Mouse (Mus musculus): ENCODE measurements around the gene Gm21970. TPM values are rescaled to one million over a fixed set of nuclear protein-coding genes. Genes with fewer than 3 reads are reported as not detected.
A peak's percentile ranks its signal among the peaks of the same experiment; 100 is the strongest.

Gene Gm21970
- polyA plus RNA-seq, 1 experiment from 2014 or later: not detected

GRCm38 (mm10) chr16:91461066-91461638 lies 69.6 kb downstream of the Gm21970 start:
- Histone ChIP-seq H3K36me3 (ENCODE audit: control insufficient read depth, insufficient read depth, low read length) (no peaks in the 10 kb centered on the region), H3K4me1 (ENCODE audit: control insufficient read depth, insufficient read depth, low read length) (peaks cover 9% of the 10 kb centered on the region), H3K9me3 (ENCODE audit: control insufficient read depth, low read length) (no peaks in the 10 kb centered on the region), H3K4me3 (ENCODE audit: low read depth, low read length) (no peak overlapping the region), H3K9ac (replicated peaks; ENCODE audit: low read depth, low read length) (no peak overlapping the region), H3K4me2 (ENCODE audit: low read depth, low read length) (no peak overlapping the region), H3K27me3 (ENCODE audit: control insufficient read depth, insufficient read depth, low read length) (no peaks in the 10 kb centered on the region), H3K27ac (ENCODE audit: low read depth, low read length) (no peak overlapping the region)
- 58% methylated on average over 11 of the region's 11 CpGs for WGBS
- ATAC-seq (ENCODE audit: low read depth): no peak

- Histone ChIP-seq H3K27me3 (ENCODE audit: control insufficient read depth, insufficient read depth, low read length) (no peaks in the 10 kb centered on the region), H3K9me3 (ENCODE audit: control insufficient read depth, low read length) (no peaks in the 10 kb centered on the region), H3K27ac (ENCODE audit: low read depth, low read length) (no peak overlapping the region), H3K4me1 (ENCODE audit: control insufficient read depth, insufficient read depth, low read length) (peaks cover 16% of the 10 kb centered on the region), H3K9ac (replicated peaks; ENCODE audit: low read depth, low read length) (no peak overlapping the region), H3K4me3 (ENCODE audit: low read depth, low read length) (no peak overlapping the region), H3K4me2 (ENCODE audit: low read depth, low read length) (no peak overlapping the region), H3K36me3 (ENCODE audit: control insufficient read depth, insufficient read depth, low read length) (no peaks in the 10 kb centered on the region)
- WGBS: 46% methylated on average over 9 of the region's 9 CpGs
- ATAC-seq (ENCODE audit: low read depth): no peak
Observed at GRCm38 (mm10) chr16:91461773-91462181, 70.3 kb downstream of the Gm21970 start.

GRCm38 (mm10) chr16:91462644-91463043 lies 71.1 kb downstream of the Gm21970 start:
- 74% methylated on average over 3 of the region's 3 CpGs for WGBS
- Histone ChIP-seq H3K27ac (ENCODE audit: low read depth, low read length) (no peak overlapping the region), H3K9ac (replicated peaks; ENCODE audit: low read depth, low read length) (no peak overlapping the region), H3K36me3 (ENCODE audit: control insufficient read depth, insufficient read depth, low read length) (no peaks in the 10 kb centered on the region), H3K27me3 (ENCODE audit: control insufficient read depth, insufficient read depth, low read length) (no peaks in the 10 kb centered on the region), H3K4me1 (ENCODE audit: control insufficient read depth, insufficient read depth, low read length) (peaks cover 17% of the 10 kb centered on the region), H3K4me3 (ENCODE audit: low read depth, low read length) (no peak overlapping the region), H3K4me2 (ENCODE audit: low read depth, low read length) (no peak overlapping the region), H3K9me3 (ENCODE audit: control insufficient read depth, low read length) (no peaks in the 10 kb centered on the region)
- ATAC-seq (ENCODE audit: low read depth): no peak

GRCm38 (mm10) chr16:91463400-91463799 lies 71.9 kb downstream of the Gm21970 start:
- H3K4me1 ChIP-seq (ENCODE audit: control insufficient read depth, insufficient read depth, low read length): peaks cover 17% of the 10 kb centered on the region
- no peaks in the 10 kb centered on the region for H3K9me3 ChIP-seq (ENCODE audit: control insufficient read depth, low read length)
- WGBS: 89% methylated on average over 2 of the region's 2 CpGs
- no peaks in the 10 kb centered on the region for H3K36me3 ChIP-seq (ENCODE audit: control insufficient read depth, insufficient read depth, low read length)
- no peak for ATAC-seq (ENCODE audit: low read depth)
- H3K4me3 ChIP-seq (ENCODE audit: low read depth, low read length): no peak overlapping the region
- no peak overlapping the region for H3K27ac ChIP-seq (ENCODE audit: low read depth, low read length)
- no peak overlapping the region for H3K4me2 ChIP-seq (ENCODE audit: low read depth, low read length)
- no peaks in the 10 kb centered on the region for H3K27me3 ChIP-seq (ENCODE audit: control insufficient read depth, insufficient read depth, low read length)
- no peak overlapping the region for H3K9ac ChIP-seq (replicated peaks; ENCODE audit: low read depth, low read length)

GRCm38 (mm10) chr16:91463836-91464400 lies 72.4 kb downstream of the Gm21970 start:
- H3K36me3 ChIP-seq (ENCODE audit: control insufficient read depth, insufficient read depth, low read length): no peaks in the 10 kb centered on the region
- 84% methylated on average over 4 of the region's 4 CpGs for WGBS
- no peak for ATAC-seq (ENCODE audit: low read depth)

GRCm38 (mm10) chr16:91464594-91465504 lies 73.3 kb downstream of the Gm21970 start:
- Histone ChIP-seq H3K9me3 (ENCODE audit: control insufficient read depth, low read length) (no peaks in the 10 kb centered on the region), H3K27ac (ENCODE audit: low read depth, low read length) (peak overlapping the region; percentile 73; the same call in 1 of the 2 replicates), H3K9ac (replicated peaks; ENCODE audit: low read depth, low read length) (peak overlapping the region; percentile 60), H3K4me2 (ENCODE audit: low read depth, low read length) (peak overlapping the region; percentile 91), H3K27me3 (ENCODE audit: control insufficient read depth, insufficient read depth, low read length) (no peaks in the 10 kb centered on the region), H3K4me1 (ENCODE audit: control insufficient read depth, insufficient read depth, low read length) (peaks cover 17% of the 10 kb centered on the region), H3K36me3 (ENCODE audit: control insufficient read depth, insufficient read depth, low read length) (no peaks in the 10 kb centered on the region), H3K4me3 (ENCODE audit: low read depth, low read length) (peak overlapping the region; percentile 63)
- WGBS: 2% methylated on average over 44 of the region's 44 CpGs
- peak; percentile 97 for ATAC-seq (ENCODE audit: low read depth)

More at GRCm38 (mm10) chr16:91463836-91464400, 72.4 kb downstream of the Gm21970 start:
- H3K4me3 ChIP-seq (ENCODE audit: low read depth, low read length): peak overlapping the region; percentile 63
- H3K9ac ChIP-seq (replicated peaks; ENCODE audit: low read depth, low read length): peak overlapping the region; percentile 51; the same call in 1 of the 2 replicates
- peaks cover 17% of the 10 kb centered on the region for H3K4me1 ChIP-seq (ENCODE audit: control insufficient read depth, insufficient read depth, low read length)
- H3K4me2 ChIP-seq (ENCODE audit: low read depth, low read length): peak overlapping the region; percentile 91
- no peak overlapping the region; the same call in 1 of the 2 replicates for H3K27ac ChIP-seq (ENCODE audit: low read depth, low read length)
- H3K9me3 ChIP-seq (ENCODE audit: control insufficient read depth, low read length): no peaks in the 10 kb centered on the region
- no peaks in the 10 kb centered on the region for H3K27me3 ChIP-seq (ENCODE audit: control insufficient read depth, insufficient read depth, low read length)

GRCm38 (mm10) chr16:91465505-91466240 lies 74.2 kb downstream of the Gm21970 start:
- Histone ChIP-seq H3K4me2 (ENCODE audit: low read depth, low read length) (peak overlapping the region; percentile 91), H3K9ac (replicated peaks; ENCODE audit: low read depth, low read length) (peak overlapping the region; percentile 60), H3K36me3 (ENCODE audit: control insufficient read depth, insufficient read depth, low read length) (no peaks in the 10 kb centered on the region), H3K27me3 (ENCODE audit: control insufficient read depth, insufficient read depth, low read length) (no peaks in the 10 kb centered on the region), H3K9me3 (ENCODE audit: control insufficient read depth, low read length) (no peaks in the 10 kb centered on the region), H3K27ac (ENCODE audit: low read depth, low read length) (no peak overlapping the region), H3K4me1 (ENCODE audit: control insufficient read depth, insufficient read depth, low read length) (peaks cover 17% of the 10 kb centered on the region), H3K4me3 (ENCODE audit: low read depth, low read length) (peak overlapping the region; percentile 63)
- WGBS: 44% methylated on average over 13 of the region's 13 CpGs
- no peak for ATAC-seq (ENCODE audit: low read depth)

- Histone ChIP-seq H3K9ac (replicated peaks; ENCODE audit: low read depth, low read length) (no peak overlapping the region), H3K9me3 (ENCODE audit: control insufficient read depth, low read length) (no peaks in the 10 kb centered on the region), H3K4me2 (ENCODE audit: low read depth, low read length) (peak overlapping the region; percentile 91; the same call in 1 of the 2 replicates), H3K4me1 (ENCODE audit: control insufficient read depth, insufficient read depth, low read length) (peaks cover 17% of the 10 kb centered on the region), H3K27me3 (ENCODE audit: control insufficient read depth, insufficient read depth, low read length) (no peaks in the 10 kb centered on the region), H3K27ac (ENCODE audit: low read depth, low read length) (no peak overlapping the region), H3K36me3 (ENCODE audit: control insufficient read depth, insufficient read depth, low read length) (no peaks in the 10 kb centered on the region), H3K4me3 (ENCODE audit: low read depth, low read length) (peak overlapping the region; percentile 7; the same call in 1 of the 2 replicates)
- WGBS: 26% methylated on average over 6 of the region's 6 CpGs
- ATAC-seq (ENCODE audit: low read depth): no peak
Observed at GRCm38 (mm10) chr16:91466566-91466965, 75.0 kb downstream of the Gm21970 start.
